ENCODE assay signal across 8 mouse cellular contexts in genomic region chrX:12079309-12080094, GRCm38 (mm10).
DNase-seq lines count a peak whose midpoint lies in the region; ATAC-seq and TF ChIP-seq lines count a peak whose summit lies in the region.

No protein-coding gene starts in this region.

- H3K27me3 ChIP-seq in forebrain, embryonic 14.5 days (replicated peaks; ENCODE audit: control insufficient read depth, insufficient read depth, low read length), result 0 out of 2 replicates have a peak, but pooled peaks cover 14% of the 10 kb centered on the region
- H3K27me3 ChIP-seq in hindbrain, embryonic 15.5 days, result peaks cover 45% of the 10 kb centered on the region
- no peaks in the 10 kb centered on the region for H3K27me3 ChIP-seq in liver, adult 2 months (ENCODE audit: control insufficient read depth, insufficient read depth, low read length)

- H3K4me1 ChIP-seq in forebrain, embryonic 14.5 days (ENCODE audit: control insufficient read depth, insufficient read depth, low read length), result peaks cover 3% of the 10 kb centered on the region
- peaks cover 21% of the 10 kb centered on the region for H3K4me1 ChIP-seq in hindbrain, embryonic 15.5 days (replicated peaks)
- peaks cover 3% of the 10 kb centered on the region for H3K4me1 ChIP-seq in liver, adult 2 months (ENCODE audit: control insufficient read depth, insufficient read depth, low read length)

- DNase-seq in layer of hippocampus, adult 2 months (ENCODE audit: low spot score in 2 of 2), result no peak
- DNase-seq in layer of hippocampus, adult 11-12 months (ENCODE audit: low spot score), result no peak
- peak; percentile 45 for DNase-seq in adrenal gland, postnatal 25 days
- peak; percentile 59 for DNase-seq in forebrain, embryonic 14.5 days (ENCODE audit: low spot score)
- DNase-seq in liver, adult 2 months (ENCODE audit: extremely low read depth, low read depth, low spot score), result no peak
- DNase-seq in naive thymus-derived CD4-positive, alpha-beta T cell, adult 2 months (ENCODE audit: low read depth), result peak; percentile 66
- peak; percentile 57 to 66 for DNase-seq in thymus, postnatal 36 days

- H3K9ac ChIP-seq in forebrain, embryonic 14.5 days (ENCODE audit: low read length), result peak overlapping the region; percentile 87
- H3K9ac ChIP-seq in hindbrain, embryonic 15.5 days, result peak overlapping the region; percentile 66
- H3K9ac ChIP-seq in liver, adult 2 months (ENCODE audit: low read depth, low read length), result peak overlapping the region; percentile 96

- 3% methylated on average over 44 of the region's 79 CpGs for WGBS in forebrain, embryonic 14.5 days
- WGBS in hindbrain, embryonic 15.5 days, result 1% methylated on average over 56 of the region's 79 CpGs
- WGBS in liver, adult 2 months, result 1% methylated on average over 41 of the region's 79 CpGs

- no peaks in the 10 kb centered on the region for H3K36me3 ChIP-seq in forebrain, embryonic 14.5 days (ENCODE audit: control insufficient read depth, insufficient read depth, low read length)
- H3K36me3 ChIP-seq in hindbrain, embryonic 15.5 days, result no peaks in the 10 kb centered on the region
- H3K36me3 ChIP-seq in liver, adult 2 months (ENCODE audit: control insufficient read depth, insufficient read depth, low read length), result no peaks in the 10 kb centered on the region

- 0 out of 2 replicates have a peak, but pooled peaks have one; percentile 0 for ATAC-seq in forebrain, embryonic 14.5 days
- 0 out of 2 replicates have a peak, but pooled peaks have one; percentile 1 for ATAC-seq in hindbrain, embryonic 15.5 days (ENCODE audit: low FRiP score, low read depth)

- peak overlapping the region; percentile 91 for H3K27ac ChIP-seq in layer of hippocampus, adult 2 months
- H3K27ac ChIP-seq in forebrain, embryonic 14.5 days (ENCODE audit: low read depth, low read length), result peak overlapping the region; percentile 92
- peak overlapping the region; percentile 89 for H3K27ac ChIP-seq in hindbrain, embryonic 15.5 days (replicated peaks)
- H3K27ac ChIP-seq in liver, adult 2 months (replicated peaks; ENCODE audit: insufficient read depth, low read depth, low read length), result peak overlapping the region; percentile 62

- no peak for TF ChIP-seq POLR2A in liver, adult 2 months (IDR thresholded peaks at IDR 0.05; ENCODE audit: extremely low read depth, insufficient read depth, low read length)

- no peak for TF ChIP-seq CTCF in layer of hippocampus, adult 2 months (conservative IDR thresholded peaks at IDR 0.05)
- TF ChIP-seq CTCF in liver, adult 2 months (IDR thresholded peaks at IDR 0.05; ENCODE audit: low read depth, low read length), result no peak

- peak overlapping the region; percentile 76 for H3K4me2 ChIP-seq in forebrain, embryonic 14.5 days (ENCODE audit: low read length)
- peak overlapping the region; percentile 74 for H3K4me2 ChIP-seq in hindbrain, embryonic 15.5 days

- peak overlapping the region; percentile 70 for H3K4me3 ChIP-seq in layer of hippocampus, adult 2 months
- peak overlapping the region; percentile 58 for H3K4me3 ChIP-seq in forebrain, embryonic 14.5 days (ENCODE audit: low read depth, low read length)
- peak overlapping the region; percentile 66 for H3K4me3 ChIP-seq in hindbrain, embryonic 15.5 days
- peak overlapping the region; percentile 98 for H3K4me3 ChIP-seq in liver, adult 2 months (ENCODE audit: insufficient read depth, low read depth, low read length)

- H3K79me2 ChIP-seq in liver, adult 2 months (ENCODE audit: control insufficient read depth, insufficient read depth, low read length), result peaks cover 21% of the 10 kb centered on the region

- no peaks in the 10 kb centered on the region for H3K9me3 ChIP-seq in forebrain, embryonic 14.5 days (replicated peaks; ENCODE audit: control insufficient read depth, low read length)
- H3K9me3 ChIP-seq in hindbrain, embryonic 15.5 days, result no peaks in the 10 kb centered on the region

Comparison
In these comparisons a context has a peak if more than half of its experiments do, and no peak if none do; other contexts are left out.
1. DNase-seq: peak in adrenal gland, postnatal 25 days (single experiment), forebrain, embryonic 14.5 days (single experiment), naive thymus-derived CD4-positive, alpha-beta T cell, adult 2 months (single experiment) and thymus, postnatal 36 days (2 of 2); none in layer of hippocampus, adult 2 months (0 of 2), layer of hippocampus, adult 11-12 months (single experiment) and liver, adult 2 months (single experiment).
2. Peak in every context shown above with its lines, with median percentiles within 50 percentile points of each other: H3K27ac ChIP-seq, H3K4me3 ChIP-seq and H3K9ac ChIP-seq.